Mouse (Mus musculus): ENCODE measurements around the gene Cotl1.

DNA sequence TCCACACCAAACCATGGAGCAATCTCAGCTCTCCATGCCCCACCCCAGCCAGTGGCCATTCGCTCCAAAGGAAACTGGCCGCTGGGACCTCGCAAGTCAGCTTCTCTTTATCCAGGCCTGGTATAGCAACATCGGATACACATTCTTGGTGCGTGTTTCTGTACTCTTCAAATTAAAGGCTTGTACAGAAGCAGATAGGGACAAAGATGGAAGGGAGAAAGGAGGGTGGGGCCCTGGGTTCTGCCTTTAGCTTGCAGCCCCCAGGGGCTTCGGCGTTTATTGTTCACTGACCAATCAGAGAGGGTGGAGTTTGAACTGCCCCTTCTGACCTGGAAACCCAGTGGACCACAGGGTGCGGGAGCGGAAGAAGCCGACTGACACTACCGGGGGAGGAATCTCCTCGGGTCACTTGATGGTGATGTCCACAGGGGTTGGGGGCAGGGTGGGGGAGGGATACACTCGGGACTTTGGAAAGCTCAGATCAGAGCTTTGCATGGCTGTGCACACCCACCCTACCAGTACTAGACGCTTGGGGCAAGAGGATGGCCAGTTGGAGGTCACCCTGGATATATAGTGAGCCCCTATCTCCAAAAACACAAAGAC lies 824 bp downstream of the Cotl1 start:
- TF ChIP-seq CTCF (conservative IDR thresholded peaks at IDR 0.05; ENCODE audit: insufficient read depth, insufficient read length, low read depth, low read length) (no peak), POLR2A (IDR thresholded peaks at IDR 0.05; ENCODE audit: low read depth, low read length) (no peak)

Measured in kidney, adult 2 months (tissue).